Mouse (Mus musculus) kidney, adult 2 months (tissue): ENCODE measurements around the gene Vmn2r89.

Experiments used
- CTCF ChIP-seq: fragments of 200-500 bp; conservative IDR thresholded peaks from 2 replicates; pipeline ENCODE4 v1.5.1; 2011; ENCODE audit warnings: low read depth, mild to moderate bottlenecking, control low read depth, low read length, moderate library complexity, mixed read lengths; ENCODE audit not compliant: insufficient read depth, insufficient read length
- POLR2A ChIP-seq: fragments of 200-500 bp; IDR thresholded peaks from one replicate; pipeline ENCODE4 v1.6.1; 2011; ENCODE audit warnings: low read depth, low read length, control low read depth

GRCm38 (mm10) chr14:51483671-51484070 lies 32.0 kb downstream of the Vmn2r89 start:
- TF ChIP-seq POLR2A (no peak), CTCF (no peak)
